Mouse (Mus musculus): Measurements from ENCODE around the gene Bet1l. TPM values are rescaled to one million over a fixed set of nuclear protein-coding genes. Genes with fewer than 3 reads are reported as not detected.
A peak's percentile ranks its signal among the peaks of the same experiment; 100 is the strongest.

Bet1l gene
- polyA plus RNA-seq, 2 experiments, result 11.6 to 20.6 TPM

DNA sequence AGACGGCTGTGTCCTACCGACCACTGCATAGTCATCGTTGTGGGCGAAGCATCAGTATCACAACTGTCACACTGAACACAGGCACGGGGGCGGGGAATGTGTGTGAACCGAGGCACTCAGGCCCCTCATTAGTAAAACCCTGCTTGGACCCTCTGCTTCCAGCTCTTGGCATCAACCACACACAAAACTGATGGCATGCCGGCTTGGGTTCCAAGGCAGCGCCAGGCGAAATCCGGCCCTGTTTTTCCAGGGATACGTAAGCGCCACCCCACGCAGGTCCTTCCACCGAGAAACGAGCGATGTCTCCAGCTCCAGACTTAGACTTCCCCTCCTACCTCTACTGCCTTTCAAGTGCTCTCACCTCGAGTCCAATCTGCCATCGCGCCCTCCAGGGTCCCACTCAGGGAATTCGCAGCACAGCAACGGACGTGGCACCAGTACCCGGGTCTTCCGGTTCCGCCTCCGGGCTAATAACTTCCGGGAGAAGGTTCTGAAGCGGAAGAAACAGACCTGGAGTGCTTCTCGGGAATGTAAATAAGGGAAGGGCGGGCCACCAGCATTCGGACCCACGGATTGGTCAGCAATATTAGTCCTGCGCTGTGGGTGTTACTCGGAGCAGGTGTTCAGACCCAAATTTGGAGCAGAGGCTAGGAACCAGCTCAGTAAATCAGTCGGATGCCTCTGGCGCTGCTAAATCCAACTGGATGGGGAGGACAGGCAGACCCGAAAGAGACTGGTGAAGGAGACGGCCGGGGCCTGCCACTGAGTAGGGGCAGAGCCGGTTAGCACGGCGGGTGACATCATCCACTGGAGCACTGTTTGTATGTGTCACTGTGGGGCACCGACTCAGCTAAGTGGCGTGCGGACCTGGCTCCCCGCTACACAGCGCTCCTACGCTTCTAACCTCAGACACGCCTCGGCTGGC lies 1.3 kb downstream of the Bet1l start, which contains the start of gene Gm45785:
Gm45785 (minus strand) TSS at position 472 of the 925 bp plus-strand sequence.
- peaks cover 27% of the 10 kb centered on the region for H3K36me3 ChIP-seq (replicated peaks; ENCODE audit: control insufficient read depth, insufficient read depth, low read depth)
- WGBS (ENCODE audit: insufficient replicate concordance), result under 1% methylated on average over 51 of the region's 51 CpGs
- peak within 1 kb of the TSS; percentile 85 for H3K9ac ChIP-seq (replicated peaks)
- DNase-seq (ENCODE audit: low read depth in 3 of 3, low spot score in 3 of 3), result peak; percentile 80 to 86 (median 81)
- H3K9me3 ChIP-seq (ENCODE audit: control insufficient read depth, low read length), result no peaks in the 10 kb centered on the region
- ATAC-seq (ENCODE audit: insufficient read depth), result peak; percentile 75
- peaks cover 11 to 17% of the 10 kb centered on the region in 2 experiments for H3K4me1 ChIP-seq (replicated peaks; ENCODE audit: control insufficient read depth in 2 of 2, insufficient read depth in 2 of 2, low read length in 1 of 2)
- H3K4me2 ChIP-seq (ENCODE audit: low read depth), result peak within 1 kb of the TSS; percentile 86
- peak within 1 kb of the TSS; percentile 83 to 93 for H3K4me3 ChIP-seq (ENCODE audit: insufficient read depth in 1 of 2, low read depth in 2 of 2, low read length in 2 of 2)
- H3K27me3 ChIP-seq (ENCODE audit: control insufficient read depth, insufficient read depth, low read length), result no peaks in the 10 kb centered on the region
- TF ChIP-seq CTCF (IDR thresholded peaks at IDR 0.05; ENCODE audit: low read depth) (no peak; the same call in 1 of the 2 replicates), EP300 (IDR thresholded peaks at IDR 0.05; ENCODE audit: low read depth) (no peak; the same call in 1 of the 2 replicates)
- H3K27ac ChIP-seq, result peak within 1 kb of the TSS; percentile 91

DNA sequence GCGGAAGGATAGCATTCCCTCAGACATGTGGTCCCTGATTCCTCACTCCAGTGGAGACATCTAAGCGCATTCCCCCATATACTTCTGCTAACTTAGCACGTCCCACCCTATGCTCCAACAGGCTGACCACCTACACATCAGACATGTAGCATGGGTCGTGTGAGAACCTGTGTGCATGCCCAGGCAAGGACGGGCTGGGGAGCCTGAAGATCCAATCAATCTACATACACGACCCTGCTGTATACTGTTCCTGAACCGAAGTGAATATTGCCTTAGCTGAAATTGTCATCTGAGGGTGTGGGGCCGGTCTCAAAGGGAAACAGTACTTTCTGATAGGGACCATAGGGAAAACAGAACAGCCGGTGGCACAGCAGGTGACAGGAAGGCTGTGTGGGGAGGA lies 2.2 kb downstream of the Bet1l start:
- no peak for DNase-seq (ENCODE audit: low read depth in 3 of 3, low spot score in 3 of 3)
- Histone ChIP-seq H3K9ac (replicated peaks) (peak overlapping the region; percentile 85), H3K36me3 (replicated peaks; ENCODE audit: control insufficient read depth, insufficient read depth, low read depth) (peaks cover 27% of the 10 kb centered on the region), H3K4me2 (ENCODE audit: low read depth) (peak overlapping the region; percentile 86), H3K4me3 (ENCODE audit: insufficient read depth in 1 of 2, low read depth in 2 of 2, low read length in 2 of 2) (peak overlapping the region; percentile 83 to 93), H3K9me3 (ENCODE audit: control insufficient read depth, low read length) (no peaks in the 10 kb centered on the region), H3K27me3 (ENCODE audit: control insufficient read depth, insufficient read depth, low read length) (no peaks in the 10 kb centered on the region), H3K4me1 (replicated peaks; ENCODE audit: control insufficient read depth in 2 of 2, insufficient read depth in 2 of 2, low read length in 1 of 2) (peaks cover 11 to 17% of the 10 kb centered on the region in 2 experiments), H3K27ac (peak overlapping the region; percentile 91)
- TF ChIP-seq CTCF (IDR thresholded peaks at IDR 0.05; ENCODE audit: low read depth) (no peak), EP300 (IDR thresholded peaks at IDR 0.05; ENCODE audit: low read depth) (no peak)
- ATAC-seq (ENCODE audit: insufficient read depth), result no peak
- 61% methylated on average over 9 of the region's 9 CpGs for WGBS (ENCODE audit: insufficient replicate concordance)

- WGBS (ENCODE audit: insufficient replicate concordance), result 88% methylated on average over 18 of the region's 18 CpGs
- peaks cover 27% of the 10 kb centered on the region for H3K36me3 ChIP-seq (replicated peaks; ENCODE audit: control insufficient read depth, insufficient read depth, low read depth)
- ATAC-seq (ENCODE audit: insufficient read depth) (no peak), DNase-seq (ENCODE audit: low read depth in 3 of 3, low spot score in 3 of 3) (no peak)
- H3K9ac ChIP-seq (replicated peaks), result no peak overlapping the region
- peak overlapping the region; percentile 86 for H3K4me2 ChIP-seq (ENCODE audit: low read depth)
- H3K4me3 ChIP-seq (ENCODE audit: insufficient read depth in 1 of 2, low read depth in 2 of 2, low read length in 2 of 2), result no peak overlapping the region
- H3K9me3 ChIP-seq (ENCODE audit: control insufficient read depth, low read length), result no peaks in the 10 kb centered on the region
- peaks cover 11 to 17% of the 10 kb centered on the region in 2 experiments for H3K4me1 ChIP-seq (replicated peaks; ENCODE audit: control insufficient read depth in 2 of 2, insufficient read depth in 2 of 2, low read length in 1 of 2)
- TF ChIP-seq CTCF (IDR thresholded peaks at IDR 0.05; ENCODE audit: low read depth) (no peak), EP300 (IDR thresholded peaks at IDR 0.05; ENCODE audit: low read depth) (no peak)
- no peaks in the 10 kb centered on the region for H3K27me3 ChIP-seq (ENCODE audit: control insufficient read depth, insufficient read depth, low read length)
- H3K27ac ChIP-seq, result no peak overlapping the region
Observed at GRCm38 (mm10) chr7:140854483-140854882, 2.9 kb downstream of the Bet1l start.

- Histone ChIP-seq H3K4me2 (ENCODE audit: low read depth) (no peak overlapping the region), H3K9ac (replicated peaks) (no peak overlapping the region), H3K9me3 (ENCODE audit: control insufficient read depth, low read length) (no peaks in the 10 kb centered on the region), H3K27ac (no peak overlapping the region), H3K36me3 (replicated peaks; ENCODE audit: control insufficient read depth, insufficient read depth, low read depth) (peaks cover 27% of the 10 kb centered on the region), H3K4me3 (ENCODE audit: insufficient read depth in 1 of 2, low read depth in 2 of 2, low read length in 2 of 2) (no peak overlapping the region), H3K27me3 (ENCODE audit: control insufficient read depth, insufficient read depth, low read length) (no peaks in the 10 kb centered on the region), H3K4me1 (replicated peaks; ENCODE audit: control insufficient read depth in 2 of 2, insufficient read depth in 2 of 2, low read length in 1 of 2) (peaks cover 10 to 15% of the 10 kb centered on the region in 2 experiments)
- no peak for DNase-seq (ENCODE audit: low read depth in 3 of 3, low spot score in 3 of 3)
- TF ChIP-seq CTCF (IDR thresholded peaks at IDR 0.05; ENCODE audit: low read depth) (no peak), EP300 (IDR thresholded peaks at IDR 0.05; ENCODE audit: low read depth) (no peak)
- no peak for ATAC-seq (ENCODE audit: insufficient read depth)
- WGBS (ENCODE audit: insufficient replicate concordance), result 72% methylated on average over 9 of the region's 9 CpGs
Observed at GRCm38 (mm10) chr7:140853386-140853785, 4.0 kb downstream of the Bet1l start.

- Histone ChIP-seq H3K36me3 (replicated peaks; ENCODE audit: control insufficient read depth, insufficient read depth, low read depth) (peaks cover 27% of the 10 kb centered on the region), H3K9ac (replicated peaks) (no peak overlapping the region), H3K4me2 (ENCODE audit: low read depth) (no peak overlapping the region), H3K27ac (no peak overlapping the region), H3K4me1 (replicated peaks; ENCODE audit: control insufficient read depth in 2 of 2, insufficient read depth in 2 of 2, low read length in 1 of 2) (peaks cover 3 to 8% of the 10 kb centered on the region in 2 experiments; a peak in 3 of 4 replicates), H3K4me3 (ENCODE audit: insufficient read depth in 1 of 2, low read depth in 2 of 2, low read length in 2 of 2) (no peak overlapping the region), H3K9me3 (ENCODE audit: control insufficient read depth, low read length) (no peaks in the 10 kb centered on the region), H3K27me3 (ENCODE audit: control insufficient read depth, insufficient read depth, low read length) (no peaks in the 10 kb centered on the region)
- TF ChIP-seq EP300 (IDR thresholded peaks at IDR 0.05; ENCODE audit: low read depth) (no peak), CTCF (IDR thresholded peaks at IDR 0.05; ENCODE audit: low read depth) (no peak)
- WGBS (ENCODE audit: insufficient replicate concordance), result 88% methylated on average over 4 of the region's 4 CpGs
- no peak for ATAC-seq (ENCODE audit: insufficient read depth)
- no peak for DNase-seq (ENCODE audit: low read depth in 3 of 3, low spot score in 3 of 3)
Observed at GRCm38 (mm10) chr7:140851916-140852315, 5.5 kb downstream of the Bet1l start.
